Mouse (Mus musculus) adipose tissue, adult 10 weeks (tissue): Measurements from ENCODE around the gene Scgb2a2. TPM values are rescaled to one million over a fixed set of nuclear protein-coding genes. Genes with fewer than 3 reads are reported as not detected.

ENCODE experiments used
- polyA plus RNA-seq: library from polyadenylated mRNA; stranded (reverse); fragments of 350-450 nt; fragmentation: Illumina TruSeq; extraction: RNeasy Lipid Tissue Mini Kit (QIAGEN cat#74804); gene quantifications from one replicate; pipeline ENCODE4 v1.2.3, GENCODE M21; 2014; ENCODE audit warnings: low read depth, low replicate concordance

The Scgb2a2 gene
- polyA plus RNA-seq: not detected

DNA sequence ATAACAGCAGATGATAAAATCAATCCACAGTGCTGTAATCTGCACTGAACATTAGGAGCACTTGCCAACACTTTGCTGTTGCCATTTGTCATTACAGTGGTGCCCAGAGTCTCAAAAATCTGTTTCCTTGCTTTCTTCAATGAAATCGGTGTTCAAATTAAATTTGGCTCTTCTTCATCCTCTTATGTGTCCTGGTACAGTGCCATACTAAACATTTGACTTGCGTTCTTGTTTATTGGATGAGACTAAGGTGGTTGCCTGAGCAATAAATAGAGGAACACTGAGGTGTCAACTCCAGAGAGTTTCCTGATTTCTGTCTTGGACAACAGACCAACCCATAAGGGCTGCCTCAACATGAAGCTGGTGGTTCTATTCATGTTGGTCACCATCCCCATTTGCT lies at the start of gene Scgb2a2:
Scgb2a2 (plus strand) TSS at position 301 of the 400 bp plus-strand sequence.

DNA sequence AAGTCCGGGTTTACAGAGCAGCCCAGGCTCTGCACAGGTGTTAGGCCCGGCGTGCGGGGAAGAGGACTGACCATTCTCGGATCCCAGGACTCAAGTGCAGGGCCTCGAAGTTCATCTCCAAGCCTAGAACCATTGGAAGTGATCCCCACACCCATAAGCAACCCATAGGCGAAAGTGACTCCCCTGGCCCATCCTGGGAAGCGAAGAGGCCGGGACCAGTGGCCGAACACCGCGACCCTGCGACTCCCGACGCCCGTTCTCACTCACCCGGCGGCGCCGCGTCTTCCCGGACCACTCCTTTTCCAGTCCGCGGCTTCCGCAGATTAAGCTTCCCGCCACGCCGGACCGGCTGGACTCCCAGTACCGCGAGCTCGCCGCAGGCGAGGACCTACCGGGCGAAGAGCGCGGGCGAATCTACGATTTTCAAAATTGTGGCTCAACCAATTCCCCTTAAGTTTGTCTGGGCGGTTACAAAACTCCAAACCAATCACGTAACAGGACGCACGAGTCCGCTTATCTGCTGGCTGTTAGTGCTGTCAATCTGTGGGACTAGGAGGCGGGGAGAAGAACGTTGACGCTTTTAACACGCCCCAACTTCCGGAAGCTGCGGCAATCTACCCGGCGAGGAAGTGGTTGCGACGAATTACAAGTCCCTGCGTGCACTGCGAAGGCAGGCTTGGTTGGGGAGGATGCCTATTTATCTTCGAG lies 51.9 kb downstream of the Scgb2a2 start, which contains the start of gene Incenp:
Incenp (minus strand) TSS at position 480 of the 708 bp plus-strand sequence.

Other genes starting within 250 kb of the Scgb2a2 start
- gene Incenp, start 52.0 kb downstream of the Scgb2a2 start, polyA plus RNA-seq: 10.5 TPM
- 2,429 TPM for gene Fth1, start 133.0 kb downstream of the Scgb2a2 start, polyA plus RNA-seq
- 3.3 TPM for gene Best1, start 154.1 kb downstream of the Scgb2a2 start, polyA plus RNA-seq
- 29.7 TPM for gene Rab3il1, start 154.1 kb downstream of the Scgb2a2 start, polyA plus RNA-seq
- gene Fads3, start 194.0 kb downstream of the Scgb2a2 start, polyA plus RNA-seq: 155 TPM